Mouse (Mus musculus) heart, adult 2 months (tissue): ENCODE data around the gene Tas2r134.

Source experiments
- CTCF ChIP-seq: fragments of 200-600 bp; IDR thresholded peaks from 2 replicates; pipeline ENCODE4 v1.8.1; 2022; ENCODE audit warnings: antibody characterized with exemption, mild to moderate bottlenecking, moderate library complexity
- EP300 ChIP-seq: fragments of 200-500 bp; IDR thresholded peaks from 2 replicates; pipeline ENCODE4 v1.6.1; 2011; ENCODE audit warnings: low read depth, low read length, control low read depth; ENCODE audit not compliant: insufficient read depth
- POLR2A ChIP-seq: fragments of 200-500 bp; IDR thresholded peaks from 2 replicates; pipeline ENCODE4 v1.6.1; 2011; ENCODE audit warnings: mild to moderate bottlenecking, low read depth, low read length, control low read depth; ENCODE audit not compliant: insufficient read depth

DNA sequence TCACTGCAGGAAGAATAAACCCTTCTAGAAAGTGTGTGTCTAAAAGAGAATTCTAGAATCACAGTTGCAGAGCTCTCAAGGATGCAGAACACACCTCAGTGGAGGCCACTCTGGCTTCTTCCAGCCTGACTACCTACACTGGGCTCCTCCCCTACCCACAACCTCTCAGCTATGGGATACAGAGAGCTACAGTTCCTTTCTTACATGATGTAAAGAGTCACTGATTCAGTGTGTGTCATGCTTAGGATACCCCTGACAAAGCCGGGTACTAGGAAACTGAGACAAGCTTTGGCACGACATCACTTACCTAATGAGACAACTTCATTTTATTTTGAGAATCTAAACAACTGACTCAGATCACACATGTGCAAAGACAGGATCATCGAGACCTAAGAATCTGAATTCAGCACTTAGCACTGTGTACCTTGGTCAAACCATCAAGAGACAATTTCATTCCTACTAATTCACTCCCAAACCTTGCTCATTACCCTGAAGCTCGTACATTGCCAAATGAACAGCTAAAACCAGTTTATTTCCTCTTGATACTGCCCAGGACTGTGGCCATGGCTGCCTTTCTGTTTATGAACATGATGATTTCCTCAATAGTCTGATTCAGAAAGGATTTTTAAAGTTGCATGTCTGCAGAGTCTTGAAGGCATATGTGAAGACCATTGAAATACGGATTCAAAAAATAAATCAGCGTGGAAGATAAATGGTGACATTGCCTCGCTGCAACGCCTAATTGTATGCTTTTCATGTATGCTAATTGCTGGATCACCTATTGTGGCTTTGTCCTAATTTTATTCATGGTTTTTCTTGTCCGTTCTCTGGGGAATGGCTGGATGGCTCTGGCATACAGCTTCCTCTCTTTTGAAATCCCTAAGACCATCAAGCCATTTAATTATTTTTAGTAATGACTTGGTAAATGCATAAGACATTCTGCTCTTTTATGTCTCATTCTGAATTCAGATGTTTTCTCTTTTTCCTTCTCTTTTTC is 43.0 kb upstream of the Tas2r134 start:
- TF ChIP-seq CTCF (no peak), POLR2A (no peak), EP300 (no peak)
